Mouse (Mus musculus): ENCODE results near the gene Asb1.

DNA sequence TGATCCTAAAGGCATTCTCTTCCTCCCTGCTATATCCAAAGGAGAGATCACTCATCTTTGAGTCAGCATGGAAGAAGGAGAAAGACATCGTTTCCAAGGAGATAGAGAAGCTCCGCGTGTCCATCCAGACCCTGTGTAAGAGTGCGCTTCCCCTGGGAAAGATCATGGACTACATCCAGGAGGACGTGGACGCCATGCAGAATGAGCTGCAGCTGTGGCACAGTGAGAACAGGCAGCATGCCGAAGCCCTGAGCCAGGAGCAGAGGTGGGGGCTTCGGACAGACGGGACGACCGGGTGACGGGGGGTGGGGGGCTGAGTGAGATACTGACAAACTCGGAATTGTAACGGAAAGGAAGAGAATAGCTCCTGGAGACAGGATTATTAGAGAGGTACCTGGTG, 14.5 kb upstream of the Asb1 start:
- TF ChIP-seq CHD2 (IDR thresholded peaks at IDR 0.05; ENCODE audit: low read depth, low read length), result no peak
- TF ChIP-seq MAFK (IDR thresholded peaks at IDR 0.05; ENCODE audit: insufficient read depth, low read depth, low read length), result no peak
- no peak for TF ChIP-seq ZC3H11A (IDR thresholded peaks at IDR 0.05; ENCODE audit: borderline replicate concordance, low read depth, low read length)

Measured in ES-E14 (cell line).